Mouse (Mus musculus) erythroblast, embryonic 14.5 days (primary cell): ENCODE results near the gene Gm13199.

Experiments
- GATA1 ChIP-seq: IDR thresholded peaks from 2 replicates; pipeline ENCODE4 v1.6.1; 2012; ENCODE audit warnings: low read length, inconsistent platforms, mixed read lengths
- TAL1 ChIP-seq: IDR thresholded peaks from 3 replicates; pipeline ENCODE4 v1.6.1; 2012; ENCODE audit warnings: low read length, inconsistent platforms, mixed read lengths

- TF ChIP-seq TAL1: no peak
- TF ChIP-seq GATA1: no peak
Measured at GRCm38 (mm10) chr2:5840815-5841214, 21.9 kb downstream of the Gm13199 start.
